Mouse (Mus musculus) CH12.LX (cell line): ENCODE results near the gene Slc4a4. TPM values are rescaled to one million over a fixed set of nuclear protein-coding genes. Genes with fewer than 3 reads are reported as not detected.

Experiments used
- DNase-seq: peaks from one replicate; pipeline ENCODE4 v3.0.0-alpha.2; 2013; ENCODE audit errors: extremely low read depth
- H3K27ac ChIP-seq: 2 replicates; pipeline ENCODE4 v1.5.1; 2012; ENCODE audit warnings: low read depth, mild to moderate bottlenecking, control low read depth, moderate library complexity; ENCODE audit not compliant: insufficient read depth
- H3K27me3 ChIP-seq: replicated peaks from 2 replicates; pipeline ENCODE3; 2012; ENCODE audit warnings: inconsistent platforms
- H3K36me3 ChIP-seq, 2 experiments: replicated peaks in 1 of 2; 2 replicates each; pipeline versions ENCODE3 to v1.6.1; 2012; ENCODE audit warnings: inconsistent platforms in 1 of 2, low read length in 1 of 2, mild to moderate bottlenecking in 1 of 2, mixed read lengths in 1 of 2, moderate library complexity in 1 of 2; ENCODE audit not compliant: control insufficient read depth in 1 of 2, insufficient read depth in 1 of 2
- H3K4me1 ChIP-seq, 2 experiments: 2 replicates each; pipeline ENCODE4 v1.6.1; 2012; ENCODE audit warnings: inconsistent platforms in 1 of 2, moderate library complexity in 1 of 2; ENCODE audit not compliant: insufficient read depth in 2 of 2, control insufficient read depth in 1 of 2
- H3K4me2 ChIP-seq: 2 replicates; pipeline ENCODE4 v1.6.1; 2012; ENCODE audit warnings: low read depth, mild to moderate bottlenecking, control low read depth; ENCODE audit not compliant: poor library complexity, insufficient read depth, severe bottlenecking
- H3K4me3 ChIP-seq, 3 experiments: fragments of 150-350 bp in 1 of 3; sonication (generic) in 1 of 3; replicated peaks in 1 of 3; 2 replicates each; pipeline versions ENCODE3 to v1.5.1; 2011 to 2012; ENCODE audit warnings: low read depth in 2 of 3, low read length in 2 of 3, mild to moderate bottlenecking in 2 of 3, moderate library complexity in 2 of 3, control low read depth in 1 of 3, improper control_type of control experiment in 1 of 3, inconsistent platforms in 1 of 3, mixed read lengths in 1 of 3; ENCODE audit not compliant: poor library complexity in 1 of 3
- H3K79me2 ChIP-seq: replicated peaks from 2 replicates; pipeline ENCODE4 v1.6.1; 2012; ENCODE audit warnings: mild to moderate bottlenecking, moderate library complexity; ENCODE audit not compliant: control insufficient read depth, poor library complexity, insufficient read depth, severe bottlenecking; ENCODE audit errors: extremely low read depth
- H3K9ac ChIP-seq: 2 replicates; pipeline ENCODE4 v1.6.1; 2012; ENCODE audit warnings: low read depth, mild to moderate bottlenecking, control low read depth, moderate library complexity; ENCODE audit not compliant: insufficient read depth
- H3K9me3 ChIP-seq: replicated peaks from 2 replicates; pipeline ENCODE3; 2012; ENCODE audit warnings: low read length, inconsistent platforms, mixed read lengths
- CHD1 ChIP-seq: IDR thresholded peaks from 2 replicates; pipeline ENCODE4 v1.6.1; 2012; ENCODE audit warnings: low read depth, low read length, improper control_type of control experiment, inconsistent platforms
- CHD2 ChIP-seq: IDR thresholded peaks from 2 replicates; pipeline ENCODE4 v1.6.1; 2011; ENCODE audit warnings: low read length, improper control_type of control experiment
- CTCF ChIP-seq, 2 experiments: IDR thresholded peaks in 1 of 2; conservative IDR thresholded peaks in 1 of 2; 2 replicates each; pipeline ENCODE4 v1.5.1; 2011 to 2012; ENCODE audit warnings: low read depth in 2 of 2, low read length in 2 of 2, improper control_type of control experiment in 1 of 2, inconsistent platforms in 1 of 2, mild to moderate bottlenecking in 1 of 2, moderate library complexity in 1 of 2
- EP300 ChIP-seq: IDR thresholded peaks from 2 replicates; pipeline ENCODE4 v1.6.1; 2011; ENCODE audit warnings: low read length, improper control_type of control experiment
- ETS1 ChIP-seq: conservative IDR thresholded peaks from 2 replicates; pipeline ENCODE4 v1.6.1; 2012; ENCODE audit warnings: low read depth, mild to moderate bottlenecking, inconsistent platforms, low read length, improper control_type of control experiment, moderate library complexity
- GABPA ChIP-seq: IDR thresholded peaks from 2 replicates; pipeline ENCODE4 v1.6.1; 2012; ENCODE audit warnings: low read depth, low read length, improper control_type of control experiment, inconsistent platforms; ENCODE audit not compliant: insufficient replicate concordance
- HCFC1 ChIP-seq: IDR thresholded peaks from 2 replicates; pipeline ENCODE4 v1.6.1; 2012; ENCODE audit warnings: low read depth, mild to moderate bottlenecking, inconsistent platforms, low read length, improper control_type of control experiment
- JUN ChIP-seq: IDR thresholded peaks from 2 replicates; pipeline ENCODE4 v1.6.1; 2011; ENCODE audit warnings: low read depth, mild to moderate bottlenecking, low read length, improper control_type of control experiment, moderate library complexity; ENCODE audit not compliant: insufficient read depth
- JUND ChIP-seq: conservative IDR thresholded peaks from 2 replicates; pipeline ENCODE4 v1.6.1; 2011; ENCODE audit warnings: low read depth, low read length, improper control_type of control experiment
- KAT2A ChIP-seq: IDR thresholded peaks from 2 replicates; pipeline ENCODE4 v1.6.1; 2012; ENCODE audit warnings: low read length, improper control_type of control experiment, inconsistent platforms; ENCODE audit not compliant: insufficient replicate concordance
- MAFK ChIP-seq: IDR thresholded peaks from 2 replicates; pipeline ENCODE4 v1.6.1; 2011; ENCODE audit warnings: low read length, improper control_type of control experiment; ENCODE audit not compliant: insufficient replicate concordance
- MAZ ChIP-seq: IDR thresholded peaks from 2 replicates; pipeline ENCODE4 v1.6.1; 2012; ENCODE audit warnings: low read depth, mild to moderate bottlenecking, inconsistent platforms, low read length, improper control_type of control experiment, moderate library complexity
- MYC ChIP-seq: IDR thresholded peaks from 2 replicates; pipeline ENCODE4 v1.6.1; 2011; ENCODE audit warnings: low read depth, mild to moderate bottlenecking, improper control_type of control experiment, low read length
- NELFE ChIP-seq: IDR thresholded peaks from 2 replicates; pipeline ENCODE4 v1.6.1; 2011; ENCODE audit warnings: low read depth, low read length, improper control_type of control experiment
- POLR2A ChIP-seq: IDR thresholded peaks from 2 replicates; pipeline ENCODE4 v1.6.1; 2011; ENCODE audit warnings: low read depth, mild to moderate bottlenecking, improper control_type of control experiment, low read length
- POLR2AphosphoS2 ChIP-seq: IDR thresholded peaks from 2 replicates; pipeline ENCODE4 v1.6.1; 2011; ENCODE audit warnings: low read depth, low read length, improper control_type of control experiment
- RAD21 ChIP-seq: IDR thresholded peaks from 2 replicates; pipeline ENCODE4 v1.6.1; 2011; ENCODE audit warnings: low read depth, mild to moderate bottlenecking, low read length, improper control_type of control experiment, moderate library complexity
- RCOR1 ChIP-seq: conservative IDR thresholded peaks from 2 replicates; pipeline ENCODE4 v1.6.1; 2012; ENCODE audit warnings: low read depth, mild to moderate bottlenecking, inconsistent platforms, low read length, improper control_type of control experiment
- SIN3A ChIP-seq: IDR thresholded peaks from 2 replicates; pipeline ENCODE4 v1.6.1; 2012; ENCODE audit warnings: low read length, improper control_type of control experiment, inconsistent platforms
- SMC3 ChIP-seq: IDR thresholded peaks from 2 replicates; pipeline ENCODE4 v1.6.1; 2011; ENCODE audit warnings: low read depth, low read length, improper control_type of control experiment
- TBP ChIP-seq: conservative IDR thresholded peaks from 2 replicates; pipeline ENCODE4 v1.6.1; 2011; ENCODE audit warnings: low read depth, low read length, improper control_type of control experiment
- UBTF ChIP-seq: IDR thresholded peaks from 2 replicates; pipeline ENCODE4 v1.6.1; 2012; ENCODE audit warnings: low read depth, mild to moderate bottlenecking, inconsistent platforms, low read length, improper control_type of control experiment, moderate library complexity
- USF2 ChIP-seq: conservative IDR thresholded peaks from 2 replicates; pipeline ENCODE4 v1.6.1; 2011; ENCODE audit warnings: low read depth, low read length, improper control_type of control experiment
- ZC3H11A ChIP-seq: IDR thresholded peaks from 2 replicates; pipeline ENCODE4 v1.6.1; 2012; ENCODE audit warnings: low read depth, mild to moderate bottlenecking, inconsistent platforms, low read length, improper control_type of control experiment
- dilution Hi-C: fragments of 300-500 bp; cut with MboI; formaldehyde crosslinking; loops from 2 replicates; pipeline ENCODE4 v1.14.3; 2020; ENCODE audit warnings: low sequenced_read_pairs; ENCODE audit not compliant: extremely low pct_unique_long_range_greater_than_20kb, extremely low pct_ligation_motif_present
- in situ Hi-C: fragments of 300-500 bp; cut with MboI; formaldehyde crosslinking; loops from 3 replicates; pipeline ENCODE4 v1.14.3; 2019; ENCODE audit warnings: low sequenced_read_pairs, low pct_ligation_motif_present, low pct_unique_long_range_greater_than_20kb, mixed read lengths
- polyA plus RNA-seq: library from polyadenylated mRNA; unstranded; fragments of >175 nt; gene quantifications from 2 replicates; pipeline ENCODE4 v1.2.1, GENCODE M21; 2012; ENCODE audit warnings: low read depth; ENCODE audit not compliant: insufficient read length
- total RNA-seq, 2 experiments: library from RNA; depleted of rRNA; stranded (reverse); fragments of 300-350 nt in 1 of 2; fragments of >200 nt in 1 of 2; gene quantifications; 2 replicates each; pipeline ENCODE4 v1.2.3; 2012 to 2014

The Slc4a4 gene
- total and polyA plus RNA-seq, 3 experiments, result not detected

GRCm38 (mm10) chr5:89044801-89045200 is 158.2 kb downstream of the Slc4a4 start:
- DNase-seq, result no peak
- H3K36me3 ChIP-seq, result no peaks in the 10 kb centered on the region
- H3K79me2 ChIP-seq, result no peaks in the 10 kb centered on the region
- H3K4me1 ChIP-seq, result no peaks in the 10 kb centered on the region
- dilution Hi-C loops (no loop called here), in situ Hi-C loops (no loop called here)
- no peaks in the 10 kb centered on the region for H3K27me3 ChIP-seq
- TF ChIP-seq UBTF (no peak), MAZ (no peak), CTCF (conservative IDR thresholded peaks at IDR 0.05 in 1 of 2, IDR thresholded peaks at IDR 0.05 in 1 of 2; ENCODE audit: low read depth in 2 of 2, low read length in 2 of 2) (no peak), POLR2A (no peak), JUN (no peak), RAD21 (no peak)
- no peaks in the 10 kb centered on the region for H3K9me3 ChIP-seq
- H3K4me3 ChIP-seq, result no peak overlapping the region
- H3K27ac ChIP-seq, result no peak overlapping the region
- no peak overlapping the region for H3K9ac ChIP-seq
- no peak overlapping the region for H3K4me2 ChIP-seq

- Histone ChIP-seq H3K4me3 (no peak overlapping the region), H3K4me1 (no peaks in the 10 kb centered on the region), H3K4me2 (no peak overlapping the region), H3K79me2 (no peaks in the 10 kb centered on the region), H3K36me3 (no peaks in the 10 kb centered on the region), H3K27ac (no peak overlapping the region), H3K9ac (no peak overlapping the region), H3K9me3 (no peaks in the 10 kb centered on the region), H3K27me3 (no peaks in the 10 kb centered on the region)
- in situ Hi-C loops, result no loop called here
- TF ChIP-seq POLR2A (no peak), CHD1 (no peak), ETS1 (no peak), CHD2 (no peak)
- DNase-seq, result no peak
- dilution Hi-C loops, result no loop called here
Measured at GRCm38 (mm10) chr5:89051577-89051976, 165.0 kb downstream of the Slc4a4 start.

DNA sequence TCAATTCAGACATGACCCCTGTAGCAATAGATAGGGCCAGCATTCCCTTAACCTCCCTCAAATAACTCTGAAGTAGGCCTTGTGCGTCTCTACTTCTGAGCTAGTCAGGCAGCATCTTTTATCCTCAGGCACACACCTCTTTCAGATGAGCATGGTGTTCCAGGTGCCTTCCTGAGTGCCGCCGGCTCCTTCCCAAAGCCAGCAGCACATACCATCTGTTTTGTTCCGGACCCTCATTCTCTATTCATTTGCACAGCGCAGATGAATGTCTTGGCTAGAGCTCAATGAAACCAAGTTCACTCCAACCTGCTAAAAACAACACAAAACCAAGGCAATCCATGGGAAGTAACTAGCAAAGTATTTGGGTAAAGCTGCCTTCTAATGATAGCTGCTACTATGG is 165.6 kb downstream of the Slc4a4 start:
- Histone ChIP-seq H3K9ac (no peak overlapping the region), H3K27ac (no peak overlapping the region), H3K79me2 (no peaks in the 10 kb centered on the region), H3K9me3 (no peaks in the 10 kb centered on the region), H3K27me3 (no peaks in the 10 kb centered on the region), H3K36me3 (no peaks in the 10 kb centered on the region), H3K4me2 (no peak overlapping the region), H3K4me1 (no peaks in the 10 kb centered on the region), H3K4me3 (no peak overlapping the region)
- in situ Hi-C loops, result no loop called here
- no peak for DNase-seq
- no peak for TF ChIP-seq RCOR1
- TF ChIP-seq HCFC1, result no peak
- TF ChIP-seq POLR2AphosphoS2, result no peak
- no peak for TF ChIP-seq MYC
- TF ChIP-seq JUND, result no peak
- no peak for TF ChIP-seq MAZ
- no peak for TF ChIP-seq NELFE
- no peak for TF ChIP-seq SMC3
- no peak for TF ChIP-seq EP300
- TF ChIP-seq RAD21, result no peak
- TF ChIP-seq SIN3A, result no peak
- TF ChIP-seq GABPA, result no peak
- TF ChIP-seq USF2, result no peak
- TF ChIP-seq KAT2A, result no peak
- no peak for TF ChIP-seq MAFK
- no peak for TF ChIP-seq TBP
- TF ChIP-seq ZC3H11A, result no peak
- dilution Hi-C loops, result no loop called here
